ENCODE assay signal across 8 mouse cellular contexts in genomic region chrX:150459411-150459927, GRCm38 (mm10). TPM values are rescaled to one million over a fixed set of nuclear protein-coding genes. Genes with fewer than 3 reads are reported as not detected.
DNase-seq lines count a peak whose midpoint lies in the region; ATAC-seq and TF ChIP-seq lines count a peak whose summit lies in the region.

No protein-coding gene starts in this region.

- 46% methylated on average over 8 of the region's 8 CpGs for WGBS in bone marrow, adult 2 months
- 42% methylated on average over 8 of the region's 8 CpGs for WGBS in forebrain, embryonic 16.5 days
- WGBS in lung, postnatal 0 days, result 31% methylated on average over 8 of the region's 8 CpGs

- no peak overlapping the region for H3K27ac ChIP-seq in bone marrow, adult 2 months (ENCODE audit: control insufficient read depth, insufficient read depth, low read depth, low read length, poor library complexity)
- peak overlapping the region; percentile 89; the same call in 1 of the 2 replicates for H3K27ac ChIP-seq in forebrain, embryonic 16.5 days (ENCODE audit: low read length)
- peak overlapping the region; percentile 44; the same call in 1 of the 2 replicates for H3K27ac ChIP-seq in lung, postnatal 0 days (ENCODE audit: low read length)
- peak overlapping the region; percentile 80 for H3K27ac ChIP-seq in testis, adult 2 months (ENCODE audit: control insufficient read depth, insufficient read depth, low read depth, low read length)

- TF ChIP-seq EP300 in lung, postnatal 0 days (IDR thresholded peaks at IDR 0.05), result no peak

- peak; percentile 36 to 43 for DNase-seq in right cerebral cortex, postnatal 10 days (ENCODE audit: low spot score in 2 of 2)
- DNase-seq in right cerebral cortex, postnatal 36 days (ENCODE audit: low spot score in 2 of 2), result no peak
- peak; percentile 40 for DNase-seq in kidney, adult 9 months
- peak; percentile 43 for DNase-seq in lung, postnatal 0 days (ENCODE audit: low spot score)
- no peak for DNase-seq in T-cell, adult 2 months (ENCODE audit: low spot score)

- peak overlapping the region; percentile 59 for H3K9ac ChIP-seq in forebrain, embryonic 16.5 days (replicated peaks; ENCODE audit: low read depth, low read length)
- H3K9ac ChIP-seq in lung, postnatal 0 days (replicated peaks; ENCODE audit: low read depth), result no peak overlapping the region

- no peak for TF ChIP-seq POLR2A in bone marrow, adult 2 months (IDR thresholded peaks at IDR 0.05; ENCODE audit: borderline replicate concordance, control insufficient read depth, low read depth, low read length)
- no peak for TF ChIP-seq POLR2A in testis, adult 2 months (IDR thresholded peaks at IDR 0.05; ENCODE audit: control insufficient read depth, low read depth, low read length)

- ATAC-seq in forebrain, embryonic 16.5 days, result peak; percentile 14; the same call in 1 of the 2 replicates
- ATAC-seq in lung, postnatal 0 days, result peak; percentile 43; the same call in 1 of the 2 replicates

- no peaks in the 10 kb centered on the region for H3K9me3 ChIP-seq in forebrain, embryonic 16.5 days (ENCODE audit: control insufficient read depth, low read length)
- H3K9me3 ChIP-seq in lung, postnatal 0 days (ENCODE audit: low read length), result no peaks in the 10 kb centered on the region

- no peaks in the 10 kb centered on the region for H3K27me3 ChIP-seq in forebrain, embryonic 16.5 days (replicated peaks; ENCODE audit: control insufficient read depth, insufficient read depth, low read length)
- no peaks in the 10 kb centered on the region for H3K27me3 ChIP-seq in lung, postnatal 0 days (replicated peaks; ENCODE audit: insufficient read depth, low read length)
- no peaks in the 10 kb centered on the region for H3K27me3 ChIP-seq in testis, adult 2 months (ENCODE audit: control insufficient read depth, insufficient read depth, low read length)

- H3K36me3 ChIP-seq in forebrain, embryonic 16.5 days (ENCODE audit: control insufficient read depth, insufficient read depth), result no peaks in the 10 kb centered on the region
- no peaks in the 10 kb centered on the region for H3K36me3 ChIP-seq in lung, postnatal 0 days (ENCODE audit: insufficient read depth, low read length)
- H3K36me3 ChIP-seq in testis, adult 2 months (ENCODE audit: control insufficient read depth, insufficient read depth, low read length), result no peaks in the 10 kb centered on the region

- peak overlapping the region; percentile 54 for H3K4me2 ChIP-seq in forebrain, embryonic 16.5 days (ENCODE audit: low read length)
- H3K4me2 ChIP-seq in lung, postnatal 0 days (replicated peaks; ENCODE audit: low read depth, low read length), result peak overlapping the region; percentile 40

- H3K4me1 ChIP-seq in bone marrow, adult 2 months (ENCODE audit: control insufficient read depth, insufficient read depth, low read length), result no peaks in the 10 kb centered on the region; the same call in 1 of the 2 replicates
- peaks cover 3% of the 10 kb centered on the region for H3K4me1 ChIP-seq in forebrain, embryonic 16.5 days (replicated peaks; ENCODE audit: control insufficient read depth, insufficient read depth, low read length)
- no peaks in the 10 kb centered on the region for H3K4me1 ChIP-seq in lung, postnatal 0 days (ENCODE audit: insufficient read depth, low read depth, low read length)
- no peaks in the 10 kb centered on the region for H3K4me1 ChIP-seq in testis, adult 2 months (ENCODE audit: control insufficient read depth, insufficient read depth, low read length)

- peak overlapping the region; percentile 84 for H3K4me3 ChIP-seq in bone marrow, adult 2 months (replicated peaks; ENCODE audit: control insufficient read depth, low read depth, low read length)
- peak overlapping the region; percentile 54 for H3K4me3 ChIP-seq in forebrain, embryonic 16.5 days (replicated peaks; ENCODE audit: low read length)
- peak overlapping the region; percentile 43 for H3K4me3 ChIP-seq in lung, postnatal 0 days (ENCODE audit: low read depth, low read length)
- peak overlapping the region; percentile 89 for H3K4me3 ChIP-seq in testis, adult 2 months (ENCODE audit: control insufficient read depth, low read depth, low read length)

- no peak for TF ChIP-seq CTCF in bone marrow, adult 2 months (IDR thresholded peaks at IDR 0.05; ENCODE audit: control insufficient read depth, insufficient read depth, low read length)
- TF ChIP-seq CTCF in lung, postnatal 0 days (IDR thresholded peaks at IDR 0.05), result no peak
- TF ChIP-seq CTCF in testis, adult 2 months (IDR thresholded peaks at IDR 0.05; ENCODE audit: control insufficient read depth, insufficient read depth, insufficient replicate concordance, low read depth, low read length), result no peak

RNA-seq across cellular contexts. Expression of gene Tmem29, which starts 0.5 kb away (rescaled TPM):
- 8.5 and 19.6 TPM in 2 replicates for polyA plus RNA-seq in bone marrow, adult 2 months (2011; ENCODE audit: insufficient read depth, insufficient read length, low replicate concordance, missing spikeins)
- polyA plus RNA-seq in forebrain, embryonic 16.5 days (2015; fragmentation: Nextera tagmentation; extraction: Ambion mirVana), result 51.9 and 54.2 TPM in 2 replicates
- polyA plus RNA-seq in lung, postnatal 0 days (2015; fragmentation: Nextera tagmentation; extraction: Ambion mirVana), result 20.5 and 21.3 TPM in 2 replicates
- 6.8 and 10.7 TPM in 2 replicates for polyA plus RNA-seq in testis, adult 2 months (2012; rRNA removed)

Comparison
In these comparisons a context has a peak if more than half of its experiments do, and no peak if none do; other contexts are left out.
1. DNase-seq: peak in right cerebral cortex, postnatal 10 days (2 of 2), kidney, adult 9 months (single experiment) and lung, postnatal 0 days (single experiment); none in right cerebral cortex, postnatal 36 days (0 of 2) and T-cell, adult 2 months (single experiment).
2. Peak in every context shown above with its lines, with median percentiles within 50 percentile points of each other: H3K4me3 ChIP-seq.